Mouse (Mus musculus) splenic B cell, adult 2 months (primary cell): ENCODE measurements around the gene Mea1.

ENCODE experiments used
- DNase-seq: peaks from one replicate; pipeline ENCODE4 v3.0.0-alpha.2; 2011; ENCODE audit warnings: low read depth, low spot score
- H3K27me3 ChIP-seq: 2 replicates; pipeline ENCODE4 v1.6.1; 2012; ENCODE audit warnings: mild to moderate bottlenecking, low read length, moderate library complexity, mixed read lengths; ENCODE audit not compliant: control insufficient read depth, poor library complexity, insufficient read depth, severe bottlenecking
- H3K36me3 ChIP-seq: 2 replicates; pipeline ENCODE4 v1.6.1; 2012; ENCODE audit warnings: mild to moderate bottlenecking, low read length, moderate library complexity, mixed read lengths; ENCODE audit not compliant: control insufficient read depth, poor library complexity, insufficient read depth, severe bottlenecking

The Mea1 gene

DNA sequence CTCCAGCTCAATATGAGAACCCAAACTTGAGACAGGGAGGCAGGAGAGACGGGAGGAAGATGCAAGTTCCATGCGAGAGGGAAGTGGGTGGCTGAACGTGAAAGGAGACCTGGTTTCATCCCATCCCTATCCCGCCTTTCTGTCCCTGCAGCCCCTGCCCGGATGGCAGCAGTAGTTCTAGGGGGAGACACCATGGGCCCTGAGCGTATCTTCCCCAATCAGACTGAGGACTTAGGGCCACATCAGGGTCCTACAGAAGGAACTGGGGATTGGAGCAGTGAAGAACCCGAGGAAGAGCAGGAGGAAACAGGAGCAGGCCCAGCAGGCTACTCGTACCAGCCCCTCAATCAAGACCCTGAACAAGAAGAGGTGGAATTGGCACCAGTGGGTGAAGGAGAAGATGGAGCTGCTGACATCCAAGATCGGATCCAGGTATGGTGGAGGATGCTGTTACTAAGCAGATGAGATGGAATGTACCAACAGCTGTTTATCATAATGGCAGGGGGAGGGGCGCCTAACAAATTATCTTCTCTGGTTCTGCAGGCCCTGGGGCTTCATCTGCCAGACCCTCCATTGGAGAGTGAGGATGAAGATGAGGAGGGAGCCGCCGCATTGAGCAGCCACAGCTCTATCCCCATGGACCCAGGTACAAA lies 3.0 kb downstream of the Mea1 start:
- no peaks in the 10 kb centered on the region for H3K27me3 ChIP-seq
- peaks cover 5% of the 10 kb centered on the region for H3K36me3 ChIP-seq
- no peak for DNase-seq

DNA sequence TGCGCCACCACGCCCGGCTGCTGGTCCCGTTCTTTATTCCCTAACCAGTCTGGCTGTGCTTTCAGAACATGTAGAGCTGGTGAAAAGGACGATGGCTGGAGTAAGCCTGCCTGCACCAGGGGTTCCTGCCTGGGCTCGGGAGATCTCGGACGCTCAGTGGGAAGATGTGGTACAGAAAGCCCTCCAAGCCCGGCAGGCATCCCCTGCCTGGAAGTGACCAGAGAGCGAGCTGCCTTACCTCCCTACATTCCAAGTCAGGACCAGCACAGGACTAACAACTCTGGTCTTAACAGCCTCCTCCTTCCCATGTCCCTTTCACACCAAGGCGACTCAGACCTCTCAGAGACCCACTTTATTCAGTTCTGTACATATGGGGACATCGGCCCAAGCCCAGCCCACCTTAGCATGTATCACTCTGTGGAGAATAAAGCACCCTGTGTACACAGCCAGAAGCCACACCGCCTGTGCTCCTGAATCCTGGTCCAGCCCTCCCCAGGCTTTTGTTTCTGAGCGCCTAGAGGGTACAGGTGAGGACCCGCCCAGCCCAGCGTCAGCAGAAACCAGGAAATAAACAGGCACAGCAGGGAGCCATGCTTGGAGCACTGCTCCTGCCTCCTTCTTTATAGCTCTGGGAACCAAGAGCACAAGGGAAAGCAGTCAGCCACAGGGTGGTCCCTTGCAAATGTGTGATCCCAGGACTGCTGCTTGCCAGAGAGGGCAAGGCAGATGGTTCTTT lies 4.2 kb downstream of the Mea1 start:
- Histone ChIP-seq H3K27me3 (no peaks in the 10 kb centered on the region), H3K36me3 (peaks cover 4% of the 10 kb centered on the region)
- DNase-seq, result no peak

DNA sequence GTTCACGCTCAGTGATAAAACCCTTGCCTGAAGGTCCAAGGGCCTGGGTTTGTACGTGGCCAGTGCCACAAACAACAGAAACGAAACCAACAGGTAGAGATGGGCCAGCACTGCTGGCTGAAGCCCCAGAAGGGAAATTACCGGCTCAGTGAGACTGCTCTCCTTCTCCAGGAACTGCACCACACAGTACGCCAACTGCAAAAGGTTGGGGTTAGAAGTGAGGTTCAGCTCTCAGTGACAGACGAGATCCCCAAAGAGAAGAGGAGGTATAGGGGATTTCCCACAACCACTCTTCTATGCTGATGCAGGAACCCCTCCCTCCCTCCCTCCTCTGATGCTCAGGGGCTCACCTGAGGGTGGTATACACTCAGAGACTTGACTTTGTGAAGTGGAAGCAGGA lies 7.3 kb downstream of the Mea1 start:
- DNase-seq, result no peak
- peaks cover 4% of the 10 kb centered on the region for H3K36me3 ChIP-seq
- H3K27me3 ChIP-seq, result no peaks in the 10 kb centered on the region

DNA sequence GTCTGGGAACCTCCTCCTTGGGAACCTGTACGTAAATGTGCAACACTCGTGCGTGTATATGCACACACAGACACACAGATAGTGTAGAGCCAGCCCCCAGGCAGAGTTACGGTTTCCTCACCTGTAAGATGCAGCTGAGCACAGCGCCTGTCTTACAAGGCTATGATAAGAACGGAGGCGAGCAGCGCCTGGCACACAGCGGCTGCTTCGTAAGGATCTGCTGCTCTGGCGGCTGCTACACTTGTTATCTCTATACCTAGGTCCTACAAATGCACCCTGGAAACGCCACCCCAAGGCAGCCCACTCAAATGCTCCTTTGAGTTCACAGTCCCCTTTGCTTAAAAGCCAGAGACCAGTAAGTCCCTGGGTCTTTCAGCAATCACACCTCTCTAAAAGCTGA lies 12.1 kb downstream of the Mea1 start:
- DNase-seq, result no peak
- no peaks in the 10 kb centered on the region for H3K27me3 ChIP-seq
- H3K36me3 ChIP-seq, result peaks cover 4% of the 10 kb centered on the region

DNA sequence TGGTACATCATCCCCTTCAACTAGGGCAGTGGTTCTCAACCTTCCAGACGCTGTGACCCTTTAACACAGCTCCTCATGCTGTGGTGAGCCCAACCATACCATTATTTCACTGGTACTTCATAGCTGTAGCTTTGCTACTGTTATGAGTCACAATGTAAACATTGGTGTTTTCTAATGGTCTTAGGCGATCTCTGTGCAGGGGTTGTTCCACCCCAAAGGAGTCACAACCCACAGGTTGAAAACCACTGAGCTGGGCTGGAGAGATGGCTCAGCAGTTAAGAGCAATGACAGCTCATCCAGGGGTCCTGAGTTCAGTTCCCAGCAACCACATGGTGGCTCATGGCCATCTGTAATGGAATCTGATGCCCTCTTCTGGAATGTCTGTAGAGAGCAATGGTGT lies 12.8 kb downstream of the Mea1 start:
- peaks cover 1% of the 10 kb centered on the region for H3K36me3 ChIP-seq
- no peak for DNase-seq
- no peaks in the 10 kb centered on the region for H3K27me3 ChIP-seq

DNA sequence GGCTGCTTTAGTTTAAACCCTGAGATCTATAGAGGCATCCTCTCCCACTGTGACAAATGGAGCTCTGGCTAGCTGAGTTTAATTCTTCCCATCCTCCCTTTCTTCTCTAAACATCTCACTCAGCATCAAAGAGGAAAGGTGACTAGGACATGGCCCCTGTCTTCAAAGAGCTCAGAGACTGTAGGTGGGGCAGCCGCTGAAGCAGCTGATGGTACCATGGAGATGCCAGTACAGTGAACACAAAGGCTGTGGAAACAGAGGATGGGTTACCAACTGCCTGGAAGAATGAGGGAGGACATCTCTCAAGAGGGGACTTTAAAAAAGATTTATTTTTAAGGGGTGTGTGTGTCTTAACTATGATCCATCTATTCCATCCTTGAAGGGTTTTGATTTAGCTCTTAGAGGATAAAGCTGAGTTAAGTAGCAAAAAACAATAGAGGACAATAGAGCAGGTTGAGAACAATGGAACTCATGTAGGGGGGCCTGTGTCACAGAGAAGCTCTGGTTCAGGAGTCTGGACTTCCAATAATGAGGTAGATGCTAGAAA lies 16.0 kb downstream of the Mea1 start:
- H3K36me3 ChIP-seq, result no peaks in the 10 kb centered on the region; the same call in 1 of the 2 replicates
- no peaks in the 10 kb centered on the region for H3K27me3 ChIP-seq
- no peak for DNase-seq

DNA sequence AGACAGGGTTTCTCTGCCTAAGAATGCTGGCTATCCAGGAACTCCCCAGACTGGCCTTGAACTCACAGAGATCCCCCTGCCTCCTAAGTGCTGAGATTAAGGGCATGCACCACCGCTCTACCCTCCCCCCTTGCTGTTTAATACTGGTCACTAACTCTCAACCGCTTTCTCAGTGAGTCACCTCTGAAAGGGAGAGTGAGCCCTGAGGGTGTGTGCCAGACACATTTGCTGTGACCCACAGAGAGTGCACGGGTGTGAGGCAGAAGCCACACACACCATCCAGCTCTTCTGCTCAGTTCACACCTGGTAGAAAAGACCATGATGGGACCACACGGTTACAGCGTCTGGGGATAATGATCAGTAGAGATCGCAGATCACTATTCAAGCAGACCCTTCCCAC lies 19.9 kb downstream of the Mea1 start:
- no peaks in the 10 kb centered on the region for H3K36me3 ChIP-seq
- no peaks in the 10 kb centered on the region for H3K27me3 ChIP-seq
- DNase-seq, result no peak

DNA sequence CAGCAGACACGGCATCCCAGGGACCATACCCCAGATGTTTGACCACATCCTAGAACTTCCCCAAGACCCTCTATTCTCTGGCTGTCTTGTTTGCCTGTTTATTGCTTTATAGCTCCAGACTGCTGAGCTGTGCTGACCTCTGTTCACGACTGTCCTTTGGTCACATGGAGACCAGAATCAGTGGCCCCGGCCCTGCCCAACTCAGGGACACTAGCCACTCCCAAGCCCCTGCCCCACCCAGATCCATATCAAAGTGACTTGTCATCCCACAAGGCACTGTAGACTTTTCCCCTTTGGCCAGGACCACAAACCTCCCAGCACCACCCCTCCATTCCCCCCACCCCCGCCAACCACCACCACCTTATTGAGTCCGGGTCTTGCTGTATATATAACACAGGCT lies 20.7 kb downstream of the Mea1 start:
- H3K27me3 ChIP-seq, result no peaks in the 10 kb centered on the region
- DNase-seq, result no peak
- H3K36me3 ChIP-seq, result no peaks in the 10 kb centered on the region

DNA sequence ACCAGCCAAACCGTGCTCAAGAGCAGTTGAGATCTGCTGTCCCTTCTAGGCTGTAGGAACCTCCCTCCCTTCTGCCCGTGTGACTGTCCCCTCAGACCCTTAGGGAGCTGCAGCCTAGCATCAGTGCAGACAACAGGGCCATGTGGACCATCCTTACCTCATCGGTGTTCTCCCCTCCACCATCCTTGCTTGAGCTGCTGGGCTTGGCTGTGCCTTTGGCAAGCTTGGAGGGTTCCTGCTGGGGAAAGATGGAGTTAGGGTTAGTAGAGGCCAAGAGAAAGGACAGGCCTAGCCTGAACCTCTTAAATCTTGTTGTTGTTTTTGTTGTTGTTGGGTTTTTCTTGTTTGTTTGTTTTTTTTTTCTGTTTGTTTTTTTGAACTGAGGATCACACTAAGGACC lies 21.3 kb downstream of the Mea1 start:
- Histone ChIP-seq H3K27me3 (no peaks in the 10 kb centered on the region), H3K36me3 (no peaks in the 10 kb centered on the region)
- DNase-seq, result no peak

DNA sequence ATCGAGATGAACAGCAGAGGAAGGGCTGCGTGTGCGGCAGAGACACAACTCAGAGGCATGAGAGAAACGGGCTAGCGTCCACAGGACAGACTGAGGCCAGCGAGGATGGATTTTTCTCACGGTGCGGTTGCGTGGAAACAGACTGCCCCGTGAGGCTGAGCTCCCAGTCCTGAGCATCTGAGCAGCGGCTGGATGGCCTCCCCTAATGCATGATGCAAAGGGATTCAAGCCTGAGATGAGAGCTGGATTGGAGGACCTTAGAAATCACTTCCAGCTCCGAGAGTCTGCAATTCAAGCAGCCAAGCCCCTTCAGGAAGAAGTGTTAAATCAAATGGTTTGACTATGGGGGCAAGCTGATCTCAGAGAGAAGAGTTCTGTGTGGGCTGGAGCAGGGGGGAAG lies 22.9 kb downstream of the Mea1 start:
- Histone ChIP-seq H3K27me3 (no peaks in the 10 kb centered on the region), H3K36me3 (no peaks in the 10 kb centered on the region)
- no peak for DNase-seq

DNA sequence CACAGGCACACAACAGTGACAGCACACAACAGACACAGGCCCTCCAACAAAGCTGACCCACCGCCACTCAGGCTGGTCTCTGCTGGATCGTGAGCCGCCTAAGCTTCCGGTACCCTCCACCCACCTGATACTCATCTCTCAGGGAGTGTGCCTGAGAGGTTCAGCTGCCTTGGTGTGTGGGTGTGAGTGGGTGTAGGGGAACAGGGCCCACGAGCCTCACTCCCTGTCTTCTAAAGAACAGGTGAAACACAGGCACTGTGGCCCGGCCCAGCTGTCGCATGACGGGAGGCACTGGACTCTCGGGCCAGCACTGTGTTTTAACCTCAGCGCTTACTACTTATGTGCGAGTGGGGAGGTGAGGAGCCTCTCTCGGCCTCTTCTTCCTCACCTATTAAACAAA lies 23.5 kb downstream of the Mea1 start:
- Histone ChIP-seq H3K27me3 (no peaks in the 10 kb centered on the region), H3K36me3 (no peaks in the 10 kb centered on the region)
- DNase-seq, result no peak

DNA sequence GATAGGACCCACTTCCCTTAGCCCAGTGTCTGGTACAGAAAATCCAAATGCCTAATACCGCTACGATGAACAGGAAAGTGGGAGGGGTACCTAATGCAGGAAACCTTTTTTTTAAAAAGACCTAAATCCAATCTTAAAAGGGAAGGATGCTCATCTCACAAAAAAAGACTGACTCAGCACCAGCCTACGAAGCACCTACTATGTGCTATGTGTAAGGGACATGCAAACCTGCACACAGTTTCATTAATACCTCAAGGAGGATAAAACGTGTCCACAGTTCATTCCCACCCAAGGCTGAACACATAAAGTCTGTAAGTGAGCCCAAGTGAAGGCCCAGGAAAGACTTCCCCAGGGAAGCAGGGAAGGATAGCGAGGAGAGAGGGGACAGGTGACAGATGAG lies 23.9 kb downstream of the Mea1 start:
- DNase-seq, result no peak
- Histone ChIP-seq H3K36me3 (no peaks in the 10 kb centered on the region), H3K27me3 (no peaks in the 10 kb centered on the region)

DNA sequence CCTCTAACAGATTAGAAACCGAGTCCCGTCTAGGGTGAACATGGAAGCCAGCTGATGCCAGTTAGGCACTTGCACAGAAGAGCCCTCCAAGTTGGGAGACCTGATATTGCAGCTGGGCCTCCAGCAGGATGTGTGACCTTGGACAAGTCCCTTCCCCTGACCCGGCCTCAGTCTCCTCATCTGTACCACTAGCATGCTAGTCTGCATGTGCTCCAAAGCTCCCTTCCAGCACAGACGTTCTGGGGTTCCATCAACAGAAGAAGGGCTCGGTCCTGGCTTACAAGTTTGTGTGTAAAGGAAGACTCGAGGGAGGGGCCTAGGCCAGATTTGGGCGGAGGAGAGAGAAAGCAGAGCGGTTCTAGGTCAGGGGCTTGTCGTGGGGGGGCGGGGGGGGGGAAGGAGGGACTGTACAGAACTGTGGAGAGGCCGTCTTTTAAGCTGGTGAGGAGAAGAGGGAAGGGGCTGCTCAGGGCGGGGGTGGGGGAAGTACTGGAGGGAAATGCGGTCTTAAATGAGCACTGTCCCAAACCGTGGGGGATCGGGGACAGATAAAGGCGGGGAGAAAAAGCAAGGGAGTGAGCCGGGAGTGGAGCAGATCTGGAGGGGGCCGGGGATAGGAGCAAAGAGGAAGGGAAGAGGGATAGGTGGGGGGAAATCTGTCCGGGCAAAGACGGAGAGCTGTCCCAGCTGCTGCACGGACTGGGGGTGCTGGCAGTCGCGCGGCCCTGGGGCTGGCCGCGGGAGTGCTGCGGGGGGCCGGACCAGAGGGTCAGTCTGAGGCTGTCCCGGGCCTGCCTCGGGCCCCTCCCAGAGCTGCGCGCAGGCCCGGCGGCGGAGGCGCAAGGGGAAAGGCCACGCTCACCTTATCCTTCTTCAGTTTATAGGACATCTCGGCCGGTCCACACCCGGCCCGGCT lies 25.6 kb downstream of the Mea1 start:
- Histone ChIP-seq H3K27me3 (no peaks in the 10 kb centered on the region), H3K36me3 (no peaks in the 10 kb centered on the region)
- peak; percentile 18 for DNase-seq

DNA sequence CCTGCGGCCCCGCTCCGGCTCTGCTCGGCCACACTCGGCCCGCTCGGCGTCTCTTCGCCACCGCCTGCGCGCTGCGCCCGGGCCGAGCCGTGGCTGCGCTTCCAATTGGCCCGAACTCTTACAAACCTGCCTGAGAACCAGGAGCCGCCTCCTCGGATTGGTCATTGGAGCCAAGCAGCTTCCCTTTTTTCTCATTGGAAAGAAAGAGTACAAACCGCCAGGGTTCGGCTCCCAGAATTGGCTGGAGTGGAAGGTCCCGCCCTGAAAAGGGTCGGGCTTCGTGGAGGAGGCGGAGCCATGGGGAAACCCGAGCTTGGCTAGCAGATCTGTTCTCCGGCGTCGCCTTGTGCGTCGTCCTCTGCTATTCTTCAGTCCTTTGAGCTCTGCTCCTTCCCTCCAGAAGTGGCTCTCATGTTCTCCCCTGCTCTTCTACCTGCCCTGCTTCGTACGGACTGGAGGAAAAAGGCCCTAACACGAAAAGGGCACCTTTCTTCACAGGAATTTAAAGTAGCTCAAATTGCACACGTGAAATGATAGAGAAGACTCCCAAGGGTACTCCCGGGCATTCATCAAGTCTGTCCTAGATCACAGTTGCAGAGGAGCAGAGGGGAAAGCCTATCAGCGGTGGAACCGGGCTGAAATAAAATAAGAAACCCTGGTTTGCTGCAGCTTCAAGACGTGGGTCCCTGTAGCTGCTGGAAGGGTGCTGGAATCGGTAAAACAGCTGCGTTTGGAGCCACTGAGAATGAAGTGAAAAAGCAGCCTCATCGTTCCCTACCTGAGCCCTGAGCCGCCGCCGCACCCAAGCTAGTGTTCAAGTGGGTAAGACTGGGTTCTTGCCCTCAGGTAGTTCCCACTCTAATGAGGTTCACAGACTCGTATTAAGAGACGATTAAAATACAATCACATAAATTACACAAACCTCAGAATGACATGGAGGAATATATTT lies 26.6 kb downstream of the Mea1 start, which contains the start of gene Ppp2r5d:
Gene Ppp2r5d (minus strand): TSS at position 225 of the 949 bp plus-strand sequence.
- peak; percentile 96 for DNase-seq
- Histone ChIP-seq H3K27me3 (no peaks in the 10 kb centered on the region), H3K36me3 (no peaks in the 10 kb centered on the region)
